Mouse (Mus musculus): Measurements from ENCODE around the gene Tmem97.
"Not testable (repeated sequence)": the region's sequence is repeated elsewhere in the genome, so short reads cannot be mapped to it uniquely, and the experiment has no call there.

Tmem97 gene

DNA sequence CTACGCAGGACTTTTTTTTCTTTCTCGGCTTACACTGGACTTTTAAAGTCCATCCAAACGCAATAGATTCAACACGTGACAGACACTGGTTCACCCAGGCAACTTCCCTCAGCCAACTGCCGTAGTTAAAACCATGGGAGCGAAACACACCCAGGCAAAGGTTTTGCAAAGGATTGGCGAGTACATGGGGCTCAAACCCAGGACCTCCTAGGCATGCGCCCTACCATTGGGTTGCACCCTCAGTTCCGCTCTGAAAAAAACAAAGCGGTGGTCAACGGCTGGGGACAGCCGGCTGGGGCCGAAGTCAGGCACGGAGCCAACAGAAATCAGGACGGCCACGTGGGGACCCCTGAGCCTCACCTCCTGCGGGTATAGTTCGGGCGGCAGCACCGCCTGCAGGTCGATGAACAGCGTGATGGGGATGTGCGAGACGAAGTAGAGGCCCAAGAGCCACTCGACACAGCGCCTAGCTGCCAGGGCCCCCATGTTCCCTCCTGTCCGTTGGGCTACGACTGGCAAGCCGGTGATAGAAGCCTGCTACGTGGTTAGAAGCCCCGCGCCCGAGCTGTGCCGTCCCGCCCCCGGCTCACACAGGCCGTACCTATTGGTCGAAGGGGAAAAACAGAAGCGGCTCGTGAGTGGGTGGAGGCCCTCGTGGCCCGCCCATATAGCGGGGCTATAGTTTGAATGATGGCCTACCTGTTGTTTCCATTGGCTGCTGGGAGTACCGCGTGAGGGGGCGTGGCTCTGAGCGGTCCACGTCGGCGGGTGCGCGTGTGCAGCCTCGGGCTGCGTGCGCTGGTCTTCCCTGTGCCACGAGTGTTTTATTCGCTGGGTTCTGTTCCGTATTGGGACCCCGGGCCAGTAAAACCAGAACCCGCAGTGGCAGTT lies at the start of gene Tmem97:
Gene Tmem97, minus strand, starts transcription at position 610 of the 891 bp plus-strand sequence.
- in situ Hi-C loops (cut with MboI; ENCODE audit: unreplicated experiment in 2 of 2): no loop called here

DNA sequence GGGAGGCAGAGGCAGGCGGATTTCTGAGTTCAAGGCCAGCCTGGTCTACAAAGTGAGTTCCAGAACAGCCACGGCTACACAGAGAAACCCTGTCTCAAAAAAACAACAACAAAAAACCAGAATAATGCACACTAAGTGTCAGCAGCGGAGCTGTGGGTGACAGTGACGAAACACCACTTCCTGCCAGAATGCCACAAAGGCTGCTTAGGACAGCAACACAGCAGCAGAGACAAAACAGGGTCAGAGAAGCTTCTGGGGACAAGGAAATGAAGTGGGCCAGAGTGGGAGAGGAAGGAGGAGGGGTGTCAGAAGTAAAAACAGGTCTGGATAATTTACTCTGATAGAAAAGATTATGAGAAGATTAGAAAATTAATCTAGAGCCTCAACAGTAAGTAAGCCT lies 49.5 kb upstream of the Tmem97 start:
- in situ Hi-C loops (cut with MboI; ENCODE audit: unreplicated experiment in 2 of 2): no loop called here

- in situ Hi-C loops (cut with MboI; ENCODE audit: unreplicated experiment in 2 of 2): no loop called here
Observed at GRCm38 (mm10) chr11:78598763-78599415, 48.3 kb upstream of the Tmem97 start.

- in situ Hi-C loops (cut with MboI; ENCODE audit: unreplicated experiment in 2 of 2): no loop called here
Observed at GRCm38 (mm10) chr11:78596750-78597149, 46.2 kb upstream of the Tmem97 start.

DNA sequence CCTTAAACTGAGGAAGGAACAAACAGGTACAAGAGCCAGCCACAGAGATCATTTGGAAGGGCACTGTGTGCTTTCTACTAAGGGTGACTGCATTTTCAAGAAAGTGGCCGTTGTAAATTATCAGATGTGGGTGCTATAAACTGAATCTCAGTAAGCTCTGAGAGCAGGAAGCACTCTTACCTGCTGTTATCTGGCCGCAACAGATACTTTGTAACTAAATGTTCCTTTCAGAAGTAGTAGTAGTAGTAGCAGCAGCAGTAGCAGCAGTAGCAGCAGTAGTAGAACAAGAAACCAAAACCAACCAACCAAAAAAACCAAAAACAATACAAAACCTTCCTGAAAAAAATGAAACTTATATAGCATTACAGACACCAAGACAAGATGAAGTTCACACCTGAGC lies 45.2 kb upstream of the Tmem97 start:
- in situ Hi-C loops (cut with MboI; ENCODE audit: unreplicated experiment in 2 of 2): no loop called here

DNA sequence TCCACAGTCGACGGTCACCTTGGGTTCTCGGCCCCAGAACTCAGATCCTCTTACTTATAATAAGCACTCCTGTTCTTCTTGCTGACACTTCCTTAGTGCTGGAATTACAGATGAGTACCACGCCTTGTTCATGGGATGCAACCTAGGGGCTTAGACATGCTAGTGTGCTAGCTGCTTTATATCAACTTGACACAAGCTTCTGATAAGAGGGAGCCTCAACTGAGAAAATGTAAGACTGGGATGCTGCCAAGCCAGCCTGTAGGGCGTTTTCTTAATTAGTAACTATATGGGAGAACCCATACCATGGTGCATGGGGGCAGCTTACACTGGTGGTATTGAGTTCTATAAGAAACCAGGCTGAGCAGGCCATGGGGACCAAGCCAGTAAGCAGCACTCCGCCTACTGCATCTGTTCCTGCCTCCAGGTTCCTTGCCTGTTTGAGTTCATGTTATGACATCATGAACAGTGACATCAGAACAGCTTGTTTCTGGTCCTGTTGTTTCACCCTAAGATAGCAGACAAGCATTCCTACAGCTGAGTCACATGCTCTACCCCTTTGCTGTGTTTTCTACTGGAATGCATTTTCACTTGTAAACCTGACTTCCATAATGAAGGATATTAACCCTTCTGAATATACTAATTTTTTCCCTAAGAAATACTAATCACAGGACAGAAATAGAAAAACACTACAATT lies 43.8 kb upstream of the Tmem97 start:
- in situ Hi-C loops (cut with MboI; ENCODE audit: unreplicated experiment in 2 of 2): no loop called here

GRCm38 (mm10) chr11:78587677-78588076 lies 37.1 kb upstream of the Tmem97 start:
- in situ Hi-C loops (cut with MboI; ENCODE audit: unreplicated experiment in 2 of 2): loop anchor here (10.0 kb wide), 1 partner anchor 367 kb away; no protein-coding TSS in a partner anchor

GRCm38 (mm10) chr11:78586099-78586498 lies 35.5 kb upstream of the Tmem97 start:
- in situ Hi-C loops (cut with MboI; ENCODE audit: unreplicated experiment in 2 of 2): loop anchor here (10.0 kb wide), 1 partner anchor 369 kb away; no protein-coding TSS in a partner anchor

DNA sequence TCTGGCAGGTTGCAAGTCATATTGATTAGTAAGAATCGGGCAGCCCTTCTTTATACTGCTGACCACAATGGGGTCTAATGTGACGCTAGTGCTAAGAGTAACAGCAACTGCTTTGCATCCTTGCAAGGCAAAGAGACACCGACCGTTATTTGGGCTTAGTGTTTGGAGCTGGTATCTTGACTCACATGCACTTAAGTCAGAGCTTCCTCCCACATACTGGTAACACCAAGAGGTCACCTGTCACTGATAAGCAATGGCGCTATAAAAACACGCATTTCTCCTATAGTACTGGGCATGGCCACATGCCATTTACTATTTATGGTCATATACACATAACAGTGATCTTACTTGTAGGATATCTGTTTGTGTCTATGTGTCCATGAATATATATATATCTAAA lies 32.3 kb upstream of the Tmem97 start:
- in situ Hi-C loops (cut with MboI; ENCODE audit: unreplicated experiment in 2 of 2): loop anchor here (10.0 kb wide), 1 partner anchor 372 kb away; no protein-coding TSS in a partner anchor

DNA sequence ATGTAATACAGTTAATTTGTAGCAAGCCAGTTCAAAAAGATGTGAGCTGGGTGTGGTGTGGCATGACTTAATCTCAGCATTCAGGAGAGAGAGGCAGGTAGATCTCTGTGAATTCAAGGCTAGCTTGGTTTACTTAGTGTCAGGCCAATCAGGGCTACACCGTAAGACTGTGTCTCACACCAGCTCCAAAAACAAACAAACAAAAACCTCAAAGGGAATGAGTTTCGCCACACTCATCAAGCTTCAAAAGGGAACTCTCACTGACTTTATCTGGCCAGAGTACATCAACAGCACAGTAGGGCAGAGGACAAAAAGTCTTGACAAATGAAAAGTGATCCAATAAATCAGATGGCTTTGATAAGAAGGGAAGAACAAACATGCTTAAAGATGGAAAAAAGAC lies 24.4 kb upstream of the Tmem97 start:
- in situ Hi-C loops (cut with MboI; ENCODE audit: unreplicated experiment in 2 of 2): no loop called here

- in situ Hi-C loops (cut with MboI; ENCODE audit: unreplicated experiment in 2 of 2): no loop called here
Observed at GRCm38 (mm10) chr11:78574536-78574935, 24.0 kb upstream of the Tmem97 start.

DNA sequence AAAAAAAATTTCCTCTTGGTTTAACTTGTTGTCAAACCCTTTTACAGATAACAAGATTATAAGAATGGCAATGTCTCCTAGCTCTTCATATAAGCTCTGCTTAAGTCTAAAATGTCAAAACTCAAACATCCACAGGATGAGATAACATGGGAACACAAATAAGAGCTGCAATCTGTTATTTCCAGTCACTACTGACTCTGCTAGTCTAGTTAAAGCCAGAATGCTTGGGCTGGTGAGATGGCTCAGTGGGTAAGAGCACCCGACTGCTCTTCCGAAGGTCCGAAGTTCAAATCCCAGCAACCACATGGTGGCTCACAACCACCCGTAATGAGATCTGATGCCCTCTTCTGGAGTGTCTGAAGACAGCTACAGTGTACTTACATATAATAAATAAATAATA lies 23.5 kb upstream of the Tmem97 start:
- in situ Hi-C loops (cut with MboI; ENCODE audit: unreplicated experiment in 2 of 2): not testable (repeated sequence)

GRCm38 (mm10) chr11:78571854-78572253 lies 21.3 kb upstream of the Tmem97 start:
- in situ Hi-C loops (cut with MboI; ENCODE audit: unreplicated experiment in 2 of 2): no loop called here

DNA sequence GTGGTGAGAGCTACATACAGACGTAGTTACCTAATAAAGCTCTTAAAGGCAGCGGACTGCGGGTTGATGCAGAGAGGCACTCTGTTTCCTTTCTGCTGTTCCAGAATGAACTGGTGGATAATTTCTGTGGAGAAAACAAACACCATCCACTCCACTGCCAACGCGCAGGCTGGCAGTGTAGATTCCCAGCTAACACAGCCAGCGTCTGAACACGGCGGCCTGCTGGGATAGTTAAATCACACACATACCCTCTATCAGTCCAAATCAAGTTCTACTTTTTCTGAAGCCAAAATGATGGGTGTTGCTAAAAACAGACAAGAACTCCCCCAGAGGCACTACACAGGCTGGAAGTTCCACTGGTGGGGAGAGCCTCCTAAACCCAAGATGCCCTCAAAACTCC lies 20.9 kb upstream of the Tmem97 start:
- in situ Hi-C loops (cut with MboI; ENCODE audit: unreplicated experiment in 2 of 2): no loop called here

DNA sequence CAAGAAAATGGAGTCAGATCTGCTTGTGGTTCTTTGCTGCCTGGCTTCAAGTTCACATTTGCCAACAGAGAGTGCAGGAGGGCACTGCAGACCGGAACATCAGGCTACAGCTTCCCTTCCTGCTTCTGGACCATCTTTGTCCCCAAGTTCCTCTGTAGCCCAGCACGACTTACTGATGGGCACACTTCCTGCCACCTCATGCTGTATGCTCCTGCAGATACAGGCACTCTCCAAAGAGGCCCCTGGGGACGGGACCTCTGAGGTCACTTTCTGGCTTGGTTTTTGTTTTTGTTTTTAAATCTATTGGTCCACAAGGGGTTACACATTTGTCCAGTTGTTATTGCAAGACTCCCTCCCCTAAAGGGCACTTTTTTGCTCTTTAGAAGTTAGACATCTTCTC lies 19.2 kb upstream of the Tmem97 start:
- in situ Hi-C loops (cut with MboI; ENCODE audit: unreplicated experiment in 2 of 2): no loop called here

DNA sequence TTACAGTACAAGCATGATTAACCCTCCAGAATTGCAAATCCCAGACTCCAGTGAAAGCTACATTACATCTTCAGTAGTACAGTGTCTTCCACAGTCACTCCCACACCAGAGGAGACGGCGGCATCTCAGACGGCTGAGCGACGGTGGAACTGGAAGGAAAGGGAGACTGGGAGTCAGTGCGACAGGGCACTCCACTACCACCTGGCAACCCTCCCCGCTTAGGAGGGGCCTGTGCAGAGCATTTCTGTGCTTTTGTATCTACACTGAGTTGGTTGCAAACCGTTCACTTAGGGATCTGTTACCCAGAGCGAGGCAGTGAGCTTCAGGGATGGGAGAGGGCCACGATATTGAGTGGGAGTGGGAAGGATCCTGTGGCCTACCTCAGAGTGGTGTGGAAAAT lies 18.2 kb upstream of the Tmem97 start:
- in situ Hi-C loops (cut with MboI; ENCODE audit: unreplicated experiment in 2 of 2): no loop called here

DNA sequence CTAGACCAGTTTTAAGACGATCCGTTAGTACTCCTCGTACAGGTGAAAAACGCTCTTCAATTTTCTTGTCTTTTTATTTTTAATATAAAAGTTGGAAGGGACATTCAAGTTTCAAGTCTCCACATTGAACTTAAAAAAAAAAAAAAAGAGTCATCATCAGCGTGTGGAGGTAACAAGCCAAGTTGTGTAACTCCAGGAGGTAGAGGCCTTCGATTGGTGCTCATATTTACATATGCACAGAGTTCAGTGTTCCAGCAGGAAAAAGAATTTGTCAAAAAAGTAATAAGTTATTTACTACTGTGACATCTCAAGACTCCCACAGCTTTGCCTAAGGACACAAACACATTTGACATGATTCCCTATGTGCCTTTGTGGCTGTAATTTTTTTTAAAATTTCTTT lies 17.0 kb upstream of the Tmem97 start:
- in situ Hi-C loops (cut with MboI; ENCODE audit: unreplicated experiment in 2 of 2): no loop called here

- in situ Hi-C loops (cut with MboI; ENCODE audit: unreplicated experiment in 2 of 2): no loop called here
Observed at GRCm38 (mm10) chr11:78566775-78567174, 16.2 kb upstream of the Tmem97 start.

- in situ Hi-C loops (cut with MboI; ENCODE audit: unreplicated experiment in 2 of 2): loop anchor here (5.0 kb wide), 2 partner anchors 267 to 272 kb away; partner anchors contain the start of gene Lyrm9 (in 1 of the 2)
Observed at GRCm38 (mm10) chr11:78560447-78560846, 9.9 kb upstream of the Tmem97 start.

GRCm38 (mm10) chr11:78557241-78557640 lies 6.7 kb upstream of the Tmem97 start:
- in situ Hi-C loops (cut with MboI; ENCODE audit: unreplicated experiment in 2 of 2): no loop called here

DNA sequence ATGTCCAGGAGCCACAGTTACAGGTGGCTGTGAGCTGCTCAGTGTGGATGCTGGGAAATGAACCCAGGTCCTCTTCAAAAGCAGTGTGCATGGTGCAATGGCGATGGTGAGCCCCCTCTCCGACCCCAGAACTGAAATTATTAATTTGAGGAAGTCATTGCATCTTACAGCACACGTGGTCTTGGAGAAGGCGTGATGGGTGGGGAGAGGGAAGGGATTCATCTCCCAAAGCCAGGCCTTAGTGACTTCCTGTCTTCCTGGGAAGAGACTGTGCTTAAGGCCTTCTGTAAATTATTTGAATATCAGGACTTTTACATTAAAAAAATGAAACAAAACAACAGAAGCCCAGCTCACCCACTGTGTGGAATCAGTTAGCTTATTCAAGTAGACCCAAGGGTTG lies 5.5 kb upstream of the Tmem97 start:
- in situ Hi-C loops (cut with MboI; ENCODE audit: unreplicated experiment in 2 of 2): no loop called here

Data from v-Abl transformed pro-B cells (cell line).